Mouse (Mus musculus) liver, embryonic 16.5 days (tissue): ENCODE data around the gene Ift46. TPM values are rescaled to one million over a fixed set of nuclear protein-coding genes. Genes with fewer than 3 reads are reported as not detected.
A peak's percentile ranks its signal among the peaks of the same experiment; 100 is the strongest.
"Not testable (repeated sequence)": the region's sequence is repeated elsewhere in the genome, so short reads cannot be mapped to it uniquely, and the experiment has no call there.

Experiments used
- ATAC-seq: fragments of 200-750 bp; cut with Nextera tagmentation; 2 replicates; pipeline ENCODE4 v1.8.0; 2017; ENCODE audit warnings: low read depth, mild to moderate bottlenecking, moderate number of reproducible peaks, moderate library complexity
- H3K27ac ChIP-seq: fragments of 300-500 bp; sonication (generic); 2 replicates; pipeline ENCODE4 v1.5.1; 2014; ENCODE audit warnings: mild to moderate bottlenecking, low read length
- H3K27me3 ChIP-seq: fragments of 300-500 bp; sonication (generic); 2 replicates; pipeline ENCODE4 v1.6.1; 2014; ENCODE audit warnings: low read depth, low read length, mixed read lengths; ENCODE audit not compliant: control insufficient read depth, insufficient read depth
- H3K36me3 ChIP-seq: fragments of 300-500 bp; sonication (generic); 2 replicates; pipeline ENCODE4 v1.6.1; 2014; ENCODE audit warnings: mild to moderate bottlenecking; ENCODE audit not compliant: control insufficient read depth, insufficient read depth
- H3K4me1 ChIP-seq: fragments of 300-500 bp; sonication (generic); 2 replicates; pipeline ENCODE4 v1.6.1; 2014; ENCODE audit warnings: low read depth, low read length, mixed read lengths; ENCODE audit not compliant: control insufficient read depth
- H3K4me2 ChIP-seq: fragments of 300-500 bp; sonication (generic); 2 replicates; pipeline ENCODE4 v1.6.1; 2014; ENCODE audit warnings: low read depth, low read length, mixed read lengths
- H3K4me3 ChIP-seq: fragments of 300-500 bp; sonication (generic); 2 replicates; pipeline ENCODE4 v1.5.1; 2014; ENCODE audit warnings: low read depth, mild to moderate bottlenecking, low read length
- H3K9ac ChIP-seq: fragments of 300-500 bp; sonication (generic); 2 replicates; pipeline ENCODE4 v1.6.1; 2014; ENCODE audit warnings: low read depth, low read length
- H3K9me3 ChIP-seq: fragments of 300-500 bp; sonication (generic); replicated peaks from 2 replicates; pipeline ENCODE4 v1.6.1; 2016; ENCODE audit warnings: low read length; ENCODE audit not compliant: control insufficient read depth
- WGBS: fragments of 180-500 bp; shearing (Covaris S2); extraction: QIAGEN DNeasy Blood & Tissue Kit; methylation state at CpG from one replicate; pipeline ENCODE4 v1.1.7; 2014; ENCODE audit not compliant: insufficient replicate concordance; 5-methylcytosine and 5-hydroxymethylcytosine counted together
- polyA plus RNA-seq: library from polyadenylated mRNA; unstranded; fragments of >200 nt; fragmentation: Nextera tagmentation; extraction: Ambion mirVana; gene quantifications from 2 replicates; pipeline ENCODE4 v1.2.1, GENCODE M21; 2015

Ift46 gene
- polyA plus RNA-seq, 1 experiment from 2014 or later, result 21.0 TPM

GRCm38 (mm10) chr9:44747341-44747740, 20.4 kb upstream of the Ift46 start:
- H3K4me3 ChIP-seq, result no peak overlapping the region
- no peak overlapping the region for H3K9ac ChIP-seq
- no peak for ATAC-seq
- WGBS, result 84% methylated on average over 3 of the region's 3 CpGs
- no peaks in the 10 kb centered on the region for H3K4me1 ChIP-seq
- H3K36me3 ChIP-seq, result peaks cover 47% of the 10 kb centered on the region
- H3K27ac ChIP-seq, result no peak overlapping the region
- H3K4me2 ChIP-seq, result no peak overlapping the region
- H3K9me3 ChIP-seq, result no peaks in the 10 kb centered on the region
- no peaks in the 10 kb centered on the region for H3K27me3 ChIP-seq

- Histone ChIP-seq H3K9ac (no peak overlapping the region), H3K36me3 (peaks cover 51% of the 10 kb centered on the region), H3K9me3 (no peaks in the 10 kb centered on the region), H3K27ac (no peak overlapping the region), H3K4me1 (no peaks in the 10 kb centered on the region), H3K27me3 (no peaks in the 10 kb centered on the region), H3K4me3 (no peak overlapping the region), H3K4me2 (no peak overlapping the region)
- 92% methylated on average over 7 of the region's 7 CpGs for WGBS
- no peak for ATAC-seq
Measured at GRCm38 (mm10) chr9:44748473-44748872, 19.2 kb upstream of the Ift46 start.

- Histone ChIP-seq H3K4me3 (no peak overlapping the region), H3K27me3 (no peaks in the 10 kb centered on the region), H3K4me2 (no peak overlapping the region), H3K9ac (no peak overlapping the region), H3K27ac (no peak overlapping the region), H3K4me1 (peaks cover 13% of the 10 kb centered on the region), H3K9me3 (no peaks in the 10 kb centered on the region), H3K36me3 (peaks cover 14% of the 10 kb centered on the region)
- no peak for ATAC-seq
- 63% methylated on average over 2 of the region's 2 CpGs for WGBS
Measured at GRCm38 (mm10) chr9:44760873-44761272, 6.8 kb upstream of the Ift46 start.

DNA sequence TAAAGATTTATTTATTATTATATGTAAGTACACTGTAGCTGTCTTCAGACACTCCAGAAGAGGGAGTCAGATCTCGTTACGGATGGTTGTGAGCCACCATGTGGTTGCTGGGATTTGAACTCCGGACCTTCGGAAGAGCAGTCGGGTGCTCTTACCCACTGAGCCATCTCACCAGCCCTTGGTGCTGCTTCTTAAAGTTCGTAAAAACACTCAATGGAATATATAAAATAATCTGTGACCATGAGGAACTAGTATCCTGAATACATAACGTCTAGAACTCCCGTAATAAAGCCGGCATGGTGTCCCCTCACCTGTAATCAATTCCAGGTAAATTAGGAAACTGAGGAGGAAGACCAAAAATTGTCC, 304 bp downstream of the Ift46 start:
- Histone ChIP-seq H3K4me2 (peak overlapping the region; percentile 71), H3K4me1 (peaks cover 22% of the 10 kb centered on the region), H3K27ac (peak overlapping the region; percentile 96), H3K4me3 (peak overlapping the region; percentile 87), H3K9ac (peak overlapping the region; percentile 97)
- H3K9me3 ChIP-seq, H3K27me3 ChIP-seq, H3K36me3 ChIP-seq, ATAC-seq: not testable (repeated sequence)
- WGBS, result 36% methylated on average over 7 of the region's 9 CpGs

GRCm38 (mm10) chr9:44771376-44771775, 3.7 kb downstream of the Ift46 start:
- Histone ChIP-seq H3K4me2 (no peak overlapping the region), H3K9me3 (no peaks in the 10 kb centered on the region), H3K27ac (no peak overlapping the region), H3K36me3 (no peaks in the 10 kb centered on the region), H3K4me3 (no peak overlapping the region), H3K27me3 (no peaks in the 10 kb centered on the region), H3K9ac (no peak overlapping the region), H3K4me1 (peaks cover 14% of the 10 kb centered on the region)
- ATAC-seq, result no peak
- WGBS, result 85% methylated on average over 5 of the region's 5 CpGs

DNA sequence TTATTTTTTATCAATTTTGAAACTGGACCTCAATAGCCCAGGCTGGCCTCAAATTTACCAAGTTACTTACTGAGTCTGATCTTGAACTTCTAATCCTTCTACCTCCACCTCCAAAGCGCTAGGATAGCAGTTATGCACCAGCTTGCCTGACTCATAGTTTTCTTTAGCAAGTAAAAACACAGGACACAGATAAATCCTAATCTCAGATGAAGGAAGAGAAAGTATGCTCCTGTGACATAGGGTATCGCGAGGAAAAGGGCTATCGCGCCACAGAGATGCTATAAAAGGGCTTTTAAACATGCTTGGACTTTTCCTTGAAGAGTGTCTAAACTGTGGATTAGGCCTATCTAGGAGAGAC, 4.7 kb downstream of the Ift46 start:
- Histone ChIP-seq H3K4me3 (no peak overlapping the region), H3K4me1 (peaks cover 13% of the 10 kb centered on the region), H3K27me3 (no peaks in the 10 kb centered on the region), H3K27ac (peak overlapping the region; percentile 68; the same call in 1 of the 2 replicates), H3K9ac (peak overlapping the region; percentile 31; the same call in 1 of the 2 replicates), H3K36me3 (no peaks in the 10 kb centered on the region), H3K9me3 (no peaks in the 10 kb centered on the region), H3K4me2 (0 out of 2 replicates have a peak overlapping the region, but pooled peaks have one; percentile 14)
- WGBS, result 18% methylated on average over 5 of the region's 5 CpGs
- ATAC-seq, result no peak

DNA sequence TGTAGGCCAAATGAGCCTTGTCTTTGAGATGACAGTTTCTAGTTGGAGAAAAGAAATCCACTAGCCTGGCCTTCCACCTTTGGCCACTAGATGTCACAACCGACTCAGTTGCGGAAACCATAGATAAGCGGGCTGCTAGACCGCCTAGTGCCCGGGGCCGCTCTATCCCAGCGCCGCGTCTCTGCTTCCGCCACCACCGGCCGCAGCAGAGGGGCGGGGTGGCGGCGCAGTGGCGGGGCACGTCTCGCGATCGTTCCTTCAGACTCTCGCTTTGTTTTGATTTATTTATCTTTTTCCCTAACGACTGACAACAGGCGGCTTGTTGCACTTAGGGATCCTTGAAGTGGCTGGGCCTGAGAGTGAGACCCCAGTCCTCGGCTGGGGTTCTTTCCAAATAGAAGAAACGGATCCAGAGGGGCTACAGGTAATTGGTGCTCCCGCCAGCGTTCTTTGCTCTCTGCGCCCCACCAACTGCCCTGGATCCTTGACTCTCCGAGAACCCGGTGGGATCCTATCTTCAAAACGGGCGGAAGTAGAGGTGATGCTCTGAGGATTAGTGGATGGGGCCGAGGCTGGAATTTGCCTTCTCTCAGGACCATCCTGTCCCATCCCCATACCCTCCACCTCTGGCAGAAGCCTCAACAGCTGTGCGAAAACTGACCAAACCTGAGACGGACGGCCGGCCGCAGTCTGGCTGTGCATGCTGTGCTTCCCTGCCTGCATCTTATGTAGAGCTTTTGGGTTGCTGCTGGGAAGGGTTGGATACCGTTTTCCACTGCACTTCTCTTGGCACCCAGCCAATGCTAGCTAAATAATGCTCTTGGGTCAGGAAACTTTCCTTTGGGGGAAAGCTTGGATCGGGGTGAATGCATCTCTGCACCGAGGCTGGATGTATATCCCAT, 5.3 kb downstream of the Ift46 start:
- H3K9me3 ChIP-seq, result no peaks in the 10 kb centered on the region
- peak overlapping the region; percentile 83 for H3K4me3 ChIP-seq
- H3K4me1 ChIP-seq, result peaks cover 13% of the 10 kb centered on the region
- WGBS, result under 1% methylated on average over 41 of the region's 41 CpGs
- peak overlapping the region; percentile 78 for H3K27ac ChIP-seq
- H3K9ac ChIP-seq, result peak overlapping the region; percentile 72
- H3K27me3 ChIP-seq, result no peaks in the 10 kb centered on the region
- no peaks in the 10 kb centered on the region for H3K36me3 ChIP-seq
- peak overlapping the region; percentile 99 for H3K4me2 ChIP-seq
- peak; percentile 100 for ATAC-seq

GRCm38 (mm10) chr9:44792842-44793241, 25.1 kb downstream of the Ift46 start:
- Histone ChIP-seq H3K9ac (no peak overlapping the region), H3K36me3 (no peaks in the 10 kb centered on the region; the same call in 1 of the 2 replicates), H3K27me3 (peaks cover 4% of the 10 kb centered on the region; the same call in 1 of the 2 replicates), H3K4me2 (no peak overlapping the region), H3K9me3 (no peaks in the 10 kb centered on the region), H3K4me1 (no peaks in the 10 kb centered on the region), H3K27ac (no peak overlapping the region), H3K4me3 (no peak overlapping the region)
- no peak for ATAC-seq
- WGBS, result 67% methylated on average over 9 of the region's 9 CpGs

DNA sequence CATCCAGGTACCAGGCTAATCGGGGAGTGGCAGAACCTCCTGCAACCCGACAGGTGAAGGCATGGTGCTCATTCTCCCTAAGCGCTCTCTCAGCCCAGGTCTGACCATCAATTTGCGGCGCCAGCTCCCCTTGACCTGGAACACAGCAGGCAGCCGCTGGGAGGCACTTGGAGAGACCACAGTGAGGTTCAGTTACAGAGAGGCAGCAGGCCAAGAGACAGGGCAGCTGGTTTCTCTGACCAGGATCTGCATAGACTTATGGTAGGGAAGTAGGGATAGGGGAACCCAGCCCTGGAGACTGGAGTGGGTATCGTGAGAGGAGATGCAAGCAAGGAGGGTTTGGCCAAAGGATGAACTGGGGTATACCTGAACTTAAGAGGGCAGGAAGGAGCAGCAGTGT, 30.6 kb downstream of the Ift46 start:
- H3K27me3 ChIP-seq, result peaks cover 35% of the 10 kb centered on the region
- WGBS, result 48% methylated on average over 7 of the region's 7 CpGs
- ATAC-seq, result no peak
- peaks cover 14% of the 10 kb centered on the region for H3K4me1 ChIP-seq
- no peak overlapping the region for H3K4me3 ChIP-seq
- H3K4me2 ChIP-seq, result peak overlapping the region; percentile 91; the same call in 1 of the 2 replicates
- H3K9me3 ChIP-seq, result no peaks in the 10 kb centered on the region
- H3K36me3 ChIP-seq, result no peaks in the 10 kb centered on the region
- H3K9ac ChIP-seq, result no peak overlapping the region
- no peak overlapping the region for H3K27ac ChIP-seq
